Mouse (Mus musculus) bone marrow macrophage, adult 2 months (primary cell): Measurements from ENCODE around the gene Usp54.

ENCODE experiments used
- CTCF ChIP-seq: IDR thresholded peaks from 2 replicates; pipeline ENCODE4 v1.5.1; 2012; ENCODE audit warnings: low read depth, mild to moderate bottlenecking, low read length, moderate library complexity
- POLR2A ChIP-seq: IDR thresholded peaks from 2 replicates; pipeline ENCODE4 v1.6.1; 2012; ENCODE audit warnings: mild to moderate bottlenecking, low read depth, low read length, borderline replicate concordance

GRCm38 (mm10) chr14:20502966-20503365 is 137.9 kb downstream of the Usp54 start:
- TF ChIP-seq CTCF (no peak), POLR2A (no peak)
